Mouse (Mus musculus): ENCODE measurements at regions not wholly inside any gene's neighbourhood (a gene's known extent, or its start where the extent isn't known, plus 50 kb on each side); places are given as distances from the start of the nearest gene placed in this dataset.

GRCm38 (mm10) chr11:26821091-26821490 is 227.3 kb upstream of the Vrk2 start:
- TF ChIP-seq CTCF (IDR thresholded peaks at IDR 0.05; ENCODE audit: low read depth) (no peak), EP300 (IDR thresholded peaks at IDR 0.05; ENCODE audit: low read depth) (no peak)
